Mouse (Mus musculus) CH12.LX (cell line): ENCODE measurements around the gene Clcn2. TPM values are rescaled to one million over a fixed set of nuclear protein-coding genes. Genes with fewer than 3 reads are reported as not detected.

ENCODE experiments used
- DNase-seq: peaks from one replicate; pipeline ENCODE4 v3.0.0-alpha.2; 2013; ENCODE audit errors: extremely low read depth
- H3K27ac ChIP-seq: 2 replicates; pipeline ENCODE4 v1.5.1; 2012; ENCODE audit warnings: low read depth, mild to moderate bottlenecking, control low read depth, moderate library complexity; ENCODE audit not compliant: insufficient read depth
- H3K27me3 ChIP-seq: replicated peaks from 2 replicates; pipeline ENCODE3; 2012; ENCODE audit warnings: inconsistent platforms
- H3K36me3 ChIP-seq, 2 experiments: replicated peaks in 1 of 2; 2 replicates each; pipeline versions ENCODE3 to v1.6.1; 2012; ENCODE audit warnings: inconsistent platforms in 1 of 2, low read length in 1 of 2, mild to moderate bottlenecking in 1 of 2, mixed read lengths in 1 of 2, moderate library complexity in 1 of 2; ENCODE audit not compliant: control insufficient read depth in 1 of 2, insufficient read depth in 1 of 2
- H3K4me1 ChIP-seq, 2 experiments: 2 replicates each; pipeline ENCODE4 v1.6.1; 2012; ENCODE audit warnings: inconsistent platforms in 1 of 2, moderate library complexity in 1 of 2; ENCODE audit not compliant: insufficient read depth in 2 of 2, control insufficient read depth in 1 of 2
- H3K4me2 ChIP-seq: 2 replicates; pipeline ENCODE4 v1.6.1; 2012; ENCODE audit warnings: low read depth, mild to moderate bottlenecking, control low read depth; ENCODE audit not compliant: poor library complexity, insufficient read depth, severe bottlenecking
- H3K4me3 ChIP-seq, 3 experiments: fragments of 150-350 bp in 1 of 3; sonication (generic) in 1 of 3; replicated peaks in 1 of 3; 2 replicates each; pipeline versions ENCODE3 to v1.5.1; 2011 to 2012; ENCODE audit warnings: low read depth in 2 of 3, low read length in 2 of 3, mild to moderate bottlenecking in 2 of 3, moderate library complexity in 2 of 3, control low read depth in 1 of 3, improper control_type of control experiment in 1 of 3, inconsistent platforms in 1 of 3, mixed read lengths in 1 of 3; ENCODE audit not compliant: poor library complexity in 1 of 3
- H3K79me2 ChIP-seq: replicated peaks from 2 replicates; pipeline ENCODE4 v1.6.1; 2012; ENCODE audit warnings: mild to moderate bottlenecking, moderate library complexity; ENCODE audit not compliant: control insufficient read depth, poor library complexity, insufficient read depth, severe bottlenecking; ENCODE audit errors: extremely low read depth
- H3K9ac ChIP-seq: 2 replicates; pipeline ENCODE4 v1.6.1; 2012; ENCODE audit warnings: low read depth, mild to moderate bottlenecking, control low read depth, moderate library complexity; ENCODE audit not compliant: insufficient read depth
- H3K9me3 ChIP-seq: replicated peaks from 2 replicates; pipeline ENCODE3; 2012; ENCODE audit warnings: low read length, inconsistent platforms, mixed read lengths
- BHLHE40 ChIP-seq: IDR thresholded peaks from 2 replicates; pipeline ENCODE4 v1.6.1; 2011; ENCODE audit warnings: mild to moderate bottlenecking, low read depth, low read length, improper control_type of control experiment
- CHD1 ChIP-seq: IDR thresholded peaks from 2 replicates; pipeline ENCODE4 v1.6.1; 2012; ENCODE audit warnings: low read depth, low read length, improper control_type of control experiment, inconsistent platforms
- CHD2 ChIP-seq: IDR thresholded peaks from 2 replicates; pipeline ENCODE4 v1.6.1; 2011; ENCODE audit warnings: low read length, improper control_type of control experiment
- E2F4 ChIP-seq: IDR thresholded peaks from 2 replicates; pipeline ENCODE4 v1.6.1; 2011; ENCODE audit warnings: low read depth, low read length, improper control_type of control experiment; ENCODE audit not compliant: insufficient replicate concordance
- ELF1 ChIP-seq: IDR thresholded peaks from 2 replicates; pipeline ENCODE4 v1.6.1; 2014; ENCODE audit warnings: low read depth, mild to moderate bottlenecking, inconsistent platforms, low read length, improper control_type of control experiment
- ETS1 ChIP-seq: conservative IDR thresholded peaks from 2 replicates; pipeline ENCODE4 v1.6.1; 2012; ENCODE audit warnings: low read depth, mild to moderate bottlenecking, inconsistent platforms, low read length, improper control_type of control experiment, moderate library complexity
- GABPA ChIP-seq: IDR thresholded peaks from 2 replicates; pipeline ENCODE4 v1.6.1; 2012; ENCODE audit warnings: low read depth, low read length, improper control_type of control experiment, inconsistent platforms; ENCODE audit not compliant: insufficient replicate concordance
- HCFC1 ChIP-seq: IDR thresholded peaks from 2 replicates; pipeline ENCODE4 v1.6.1; 2012; ENCODE audit warnings: low read depth, mild to moderate bottlenecking, inconsistent platforms, low read length, improper control_type of control experiment
- JUND ChIP-seq: conservative IDR thresholded peaks from 2 replicates; pipeline ENCODE4 v1.6.1; 2011; ENCODE audit warnings: low read depth, low read length, improper control_type of control experiment
- MAFK ChIP-seq: IDR thresholded peaks from 2 replicates; pipeline ENCODE4 v1.6.1; 2011; ENCODE audit warnings: low read length, improper control_type of control experiment; ENCODE audit not compliant: insufficient replicate concordance
- MAX ChIP-seq: IDR thresholded peaks from 2 replicates; pipeline ENCODE4 v1.6.1; 2011; ENCODE audit warnings: low read length, improper control_type of control experiment
- NRF1 ChIP-seq: IDR thresholded peaks from 2 replicates; pipeline ENCODE4 v1.6.1; 2014; ENCODE audit warnings: low read depth, mild to moderate bottlenecking, inconsistent platforms, low read length, improper control_type of control experiment, moderate library complexity
- TCF12 ChIP-seq: IDR thresholded peaks from 2 replicates; pipeline ENCODE4 v1.6.1; 2014; ENCODE audit warnings: low read depth, mild to moderate bottlenecking, inconsistent platforms, low read length, improper control_type of control experiment
- UBTF ChIP-seq: IDR thresholded peaks from 2 replicates; pipeline ENCODE4 v1.6.1; 2012; ENCODE audit warnings: low read depth, mild to moderate bottlenecking, inconsistent platforms, low read length, improper control_type of control experiment, moderate library complexity
- USF1 ChIP-seq: IDR thresholded peaks from 2 replicates; pipeline ENCODE4 v1.6.1; 2014; ENCODE audit warnings: low read depth, mild to moderate bottlenecking, inconsistent platforms, low read length, improper control_type of control experiment
- dilution Hi-C: fragments of 300-500 bp; cut with MboI; formaldehyde crosslinking; loops from 2 replicates; pipeline ENCODE4 v1.14.3; 2020; ENCODE audit warnings: low sequenced_read_pairs; ENCODE audit not compliant: extremely low pct_unique_long_range_greater_than_20kb, extremely low pct_ligation_motif_present
- in situ Hi-C: fragments of 300-500 bp; cut with MboI; formaldehyde crosslinking; loops from 3 replicates; pipeline ENCODE4 v1.14.3; 2019; ENCODE audit warnings: low sequenced_read_pairs, low pct_ligation_motif_present, low pct_unique_long_range_greater_than_20kb, mixed read lengths
- polyA plus RNA-seq: library from polyadenylated mRNA; unstranded; fragments of >175 nt; gene quantifications from 2 replicates; pipeline ENCODE4 v1.2.1, GENCODE M21; 2012; ENCODE audit warnings: low read depth; ENCODE audit not compliant: insufficient read length
- total RNA-seq, 2 experiments: library from RNA; depleted of rRNA; stranded (reverse); fragments of 300-350 nt in 1 of 2; fragments of >200 nt in 1 of 2; gene quantifications; 2 replicates each; pipeline ENCODE4 v1.2.3; 2012 to 2014

Gene Clcn2
- total and polyA plus RNA-seq, 3 experiments: 1.2 to 4.5 (median 4.1) TPM

GRCm38 (mm10) chr16:20726384-20726783 lies 8.8 kb upstream of the Clcn2 start:
- no peak for TF ChIP-seq E2F4
- no peak for TF ChIP-seq CHD2
- TF ChIP-seq GABPA: no peak
- TF ChIP-seq CHD1: no peak
- TF ChIP-seq BHLHE40: no peak
- TF ChIP-seq JUND: no peak
- no peak for TF ChIP-seq TCF12
- no peak for TF ChIP-seq USF1
- no peak for TF ChIP-seq NRF1
- no peak for TF ChIP-seq MAFK
- TF ChIP-seq, all 38 proteins: peak for 0
- Histone ChIP-seq H3K27me3 (peaks cover 11% of the 10 kb centered on the region), H3K9ac (no peak overlapping the region), H3K9me3 (no peaks in the 10 kb centered on the region), H3K79me2 (no peaks in the 10 kb centered on the region), H3K4me3 (no peak overlapping the region), H3K4me1 (peaks cover 0 to 11% of the 10 kb centered on the region in 2 experiments; a peak in 2 of 4 replicates), H3K27ac (no peak overlapping the region), H3K36me3 (peaks cover 12 to 22% of the 10 kb centered on the region in 2 experiments), H3K4me2 (no peak overlapping the region)
- DNase-seq: no peak
- dilution Hi-C loops (no loop called here), in situ Hi-C loops (loop anchor here (10.0 kb wide), 1 partner anchor 458 kb away; no protein-coding TSS in a partner anchor)

GRCm38 (mm10) chr16:20725750-20726149 lies 8.2 kb upstream of the Clcn2 start:
- H3K4me3 ChIP-seq: no peak overlapping the region
- peaks cover 11% of the 10 kb centered on the region for H3K27me3 ChIP-seq
- no peak overlapping the region for H3K9ac ChIP-seq
- H3K36me3 ChIP-seq: peaks cover 14 to 27% of the 10 kb centered on the region in 2 experiments
- TF ChIP-seq MAX: no peak
- TF ChIP-seq ELF1: no peak
- TF ChIP-seq UBTF: no peak
- no peak for TF ChIP-seq HCFC1
- TF ChIP-seq ETS1: no peak
- TF ChIP-seq, all 38 proteins: peak for 0
- peaks cover 0 to 11% of the 10 kb centered on the region in 2 experiments; a peak in 2 of 4 replicates for H3K4me1 ChIP-seq
- in situ Hi-C loops (loop anchor here (10.0 kb wide), 1 partner anchor 459 kb away; no protein-coding TSS in a partner anchor), dilution Hi-C loops (no loop called here)
- H3K27ac ChIP-seq: no peak overlapping the region
- H3K79me2 ChIP-seq: no peaks in the 10 kb centered on the region
- H3K9me3 ChIP-seq: no peaks in the 10 kb centered on the region
- H3K4me2 ChIP-seq: no peak overlapping the region
- no peak for DNase-seq
